Mouse (Mus musculus): ENCODE data around the gene Cux1. TPM values are rescaled to one million over a fixed set of nuclear protein-coding genes. Genes with fewer than 3 reads are reported as not detected.
A peak's percentile ranks its signal among the peaks of the same experiment; 100 is the strongest.

Gene Cux1
- total RNA-seq, 2 experiments from 2014 or later = 49.8 to 52.4 TPM

DNA sequence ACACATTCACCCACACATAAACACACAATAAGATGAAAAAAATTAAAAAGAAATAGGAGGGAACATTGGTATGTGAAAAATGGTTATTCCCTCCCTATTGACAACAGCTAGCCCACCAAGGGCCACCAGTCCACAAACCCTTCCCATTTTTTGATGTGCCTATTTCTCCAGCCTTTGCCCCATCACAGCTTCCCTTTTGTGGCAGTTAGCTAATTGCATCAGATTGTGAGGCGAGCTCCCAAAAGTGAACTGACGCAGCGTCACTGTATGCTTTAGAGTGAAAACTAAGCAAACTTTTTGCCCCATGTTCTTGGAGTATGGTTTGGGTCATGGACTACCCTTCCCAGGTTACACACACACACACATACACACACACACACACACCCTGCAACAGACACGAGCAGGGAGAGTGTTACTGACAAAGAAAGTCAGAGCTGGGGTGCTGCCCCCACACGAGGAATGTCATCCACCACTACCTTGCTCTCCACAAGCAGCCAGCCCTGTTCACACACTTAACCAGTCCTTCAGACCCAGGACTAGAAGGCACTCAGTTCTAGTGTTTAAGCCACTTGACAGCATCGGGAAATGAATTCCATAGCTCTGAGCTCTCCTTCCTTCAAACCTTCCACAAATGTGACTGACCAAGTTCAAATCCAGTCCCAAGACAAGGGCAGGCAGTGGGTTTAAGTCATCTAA lies 172.6 kb downstream of the Cux1 start:
- no peak for DNase-seq (ENCODE audit: low spot score in 2 of 2)

- no peak for DNase-seq (ENCODE audit: low spot score in 2 of 2)
Observed at GRCm38 (mm10) chr5:136393621-136394020, 173.7 kb downstream of the Cux1 start.

DNA sequence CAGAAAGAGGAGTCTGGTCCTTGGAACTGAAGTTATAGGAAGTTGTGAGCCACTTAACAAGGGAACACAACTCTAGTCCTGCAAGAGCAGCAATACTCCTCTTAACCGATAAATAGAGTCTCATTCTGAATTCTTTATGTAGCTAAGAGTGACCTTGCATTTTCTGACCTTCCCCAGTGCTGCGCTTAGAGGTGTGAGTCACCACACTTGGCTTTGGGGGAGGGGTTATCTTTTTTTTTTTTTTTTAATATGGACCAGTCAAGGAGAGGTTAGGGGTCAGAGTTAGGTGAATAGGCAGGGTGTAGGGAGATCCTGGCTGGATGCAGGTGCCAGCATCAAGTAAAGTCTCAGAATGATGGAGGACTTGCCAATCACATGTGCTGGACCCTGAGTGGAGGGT lies 180.5 kb downstream of the Cux1 start:
- DNase-seq (ENCODE audit: low spot score in 2 of 2) = no peak

GRCm38 (mm10) chr5:136385161-136385560 lies 182.1 kb downstream of the Cux1 start:
- no peak for DNase-seq (ENCODE audit: low spot score in 2 of 2)

GRCm38 (mm10) chr5:136382261-136383005 lies 184.9 kb downstream of the Cux1 start:
- DNase-seq (ENCODE audit: low spot score in 2 of 2) = no peak

GRCm38 (mm10) chr5:136379405-136379804 lies 187.9 kb downstream of the Cux1 start:
- DNase-seq (ENCODE audit: low spot score in 2 of 2) = no peak

DNA sequence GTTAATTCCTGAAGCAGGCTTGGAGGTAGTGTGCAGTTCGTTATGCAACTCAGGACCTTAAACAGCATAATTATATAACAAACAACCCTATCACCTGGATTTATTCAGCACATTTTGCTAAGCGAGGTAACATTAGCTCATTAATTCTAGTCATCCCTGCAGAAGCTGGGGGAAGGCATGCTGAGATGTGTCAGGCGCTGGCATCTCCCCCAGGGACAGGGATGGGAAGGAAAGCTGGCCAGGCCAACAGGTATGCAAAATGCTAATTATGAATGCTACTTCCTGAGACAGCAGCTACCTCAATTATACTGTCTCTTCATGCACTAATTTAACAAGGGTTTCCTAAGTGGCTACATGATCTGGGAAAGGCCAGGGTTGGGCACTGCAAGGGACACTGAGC lies 190.2 kb downstream of the Cux1 start:
- DNase-seq (ENCODE audit: low spot score in 2 of 2) = no peak

- no peak for DNase-seq (ENCODE audit: low spot score in 2 of 2)
Observed at GRCm38 (mm10) chr5:136375350-136375749, 191.9 kb downstream of the Cux1 start.

GRCm38 (mm10) chr5:136372276-136372675 lies 195.0 kb downstream of the Cux1 start:
- no peak for DNase-seq (ENCODE audit: low spot score in 2 of 2)

DNA sequence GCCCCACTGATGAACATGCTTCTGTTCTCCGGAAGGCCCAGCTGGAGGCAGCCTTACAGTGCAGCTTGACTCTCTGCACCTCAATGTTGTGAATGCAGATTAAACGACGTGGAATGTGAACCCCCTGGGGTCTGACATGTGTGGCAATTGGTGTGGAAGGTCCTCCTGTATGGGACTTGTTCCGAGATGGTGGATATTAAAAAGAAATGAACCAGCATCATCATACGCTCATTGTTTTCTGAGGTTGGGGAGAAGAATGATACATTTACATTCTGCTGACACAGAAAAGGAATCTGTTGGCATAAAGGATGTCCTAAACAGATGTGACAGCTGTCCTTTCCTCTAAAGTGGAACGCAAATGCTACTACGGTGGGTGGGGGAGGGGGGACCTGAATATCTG lies 203.9 kb downstream of the Cux1 start:
- DNase-seq (ENCODE audit: low spot score in 2 of 2) = no peak

- DNase-seq (ENCODE audit: low spot score in 2 of 2) = no peak
Observed at GRCm38 (mm10) chr5:136362473-136363230, 204.6 kb downstream of the Cux1 start.

DNA sequence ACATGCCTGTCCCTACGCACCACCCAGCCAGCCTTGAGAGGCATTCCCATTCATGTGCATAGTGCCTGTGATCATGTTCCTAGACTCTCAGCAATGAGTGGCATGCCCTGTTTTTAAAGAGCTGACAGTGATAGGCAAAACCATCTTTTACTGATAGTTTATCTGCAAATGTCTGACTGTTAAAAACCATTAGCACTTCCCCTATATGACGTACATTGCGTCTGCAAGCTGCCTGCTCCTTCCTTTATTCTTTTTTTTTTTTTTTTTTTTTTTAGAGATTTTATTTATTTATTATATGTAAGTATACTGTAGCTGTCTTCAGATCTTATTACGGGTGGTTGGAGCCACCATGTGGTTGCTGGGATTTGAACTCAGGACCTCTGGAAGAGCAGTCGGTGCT lies 205.3 kb downstream of the Cux1 start:
- no peak for DNase-seq (ENCODE audit: low spot score in 2 of 2)

DNA sequence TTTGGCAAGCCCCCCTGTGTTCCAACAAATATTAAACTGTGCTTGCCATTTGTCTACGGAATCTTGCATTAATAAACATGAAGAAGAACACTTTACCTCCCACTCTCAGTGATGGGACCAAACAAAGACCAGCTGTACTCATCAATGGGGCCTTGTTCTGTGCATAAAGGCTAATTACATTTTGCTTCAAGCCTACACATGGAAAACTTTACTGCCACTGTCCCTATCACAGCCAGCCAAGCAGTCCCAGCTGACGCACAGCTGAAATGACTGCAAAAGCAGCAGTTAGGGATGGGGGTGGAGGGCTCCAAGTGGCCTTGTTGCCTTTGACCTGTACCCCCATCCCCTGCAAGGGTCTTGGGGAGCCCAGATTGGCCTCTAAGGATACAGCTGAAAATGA lies 210.1 kb downstream of the Cux1 start:
- DNase-seq (ENCODE audit: low spot score in 2 of 2) = peak in 1 of 2 experiments; percentile 32

DNA sequence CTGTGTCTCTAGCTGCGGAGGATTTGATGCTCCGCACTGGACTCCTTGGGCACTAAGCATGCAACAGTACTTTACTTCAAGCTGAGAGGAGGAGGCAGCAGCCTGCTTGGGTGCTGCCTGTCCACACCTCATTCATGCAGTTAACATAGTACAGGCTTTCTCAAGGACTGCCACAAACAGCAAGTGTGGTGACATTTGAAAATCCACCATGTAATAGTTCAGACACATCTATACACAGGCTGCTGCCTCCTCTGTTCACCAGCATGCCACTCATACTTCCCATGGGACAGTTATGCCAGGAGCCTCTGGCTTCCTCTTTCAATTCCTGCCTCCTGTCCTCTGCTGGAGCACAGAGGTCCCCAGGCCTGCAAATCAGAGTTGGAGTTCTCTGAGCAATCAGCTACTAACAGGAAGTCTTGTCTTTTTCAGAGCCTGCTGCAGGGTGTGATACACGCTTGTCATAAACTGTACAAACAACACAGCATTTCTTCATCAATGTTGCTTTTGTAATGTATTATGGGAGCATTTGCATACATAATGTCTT lies 211.6 kb downstream of the Cux1 start:
- DNase-seq (ENCODE audit: low spot score in 2 of 2) = no peak

- no peak for DNase-seq (ENCODE audit: low spot score in 2 of 2)
Observed at GRCm38 (mm10) chr5:136354729-136355128, 212.6 kb downstream of the Cux1 start.

- no peak for DNase-seq (ENCODE audit: low spot score in 2 of 2)
Observed at GRCm38 (mm10) chr5:136353114-136353513, 214.2 kb downstream of the Cux1 start.

DNA sequence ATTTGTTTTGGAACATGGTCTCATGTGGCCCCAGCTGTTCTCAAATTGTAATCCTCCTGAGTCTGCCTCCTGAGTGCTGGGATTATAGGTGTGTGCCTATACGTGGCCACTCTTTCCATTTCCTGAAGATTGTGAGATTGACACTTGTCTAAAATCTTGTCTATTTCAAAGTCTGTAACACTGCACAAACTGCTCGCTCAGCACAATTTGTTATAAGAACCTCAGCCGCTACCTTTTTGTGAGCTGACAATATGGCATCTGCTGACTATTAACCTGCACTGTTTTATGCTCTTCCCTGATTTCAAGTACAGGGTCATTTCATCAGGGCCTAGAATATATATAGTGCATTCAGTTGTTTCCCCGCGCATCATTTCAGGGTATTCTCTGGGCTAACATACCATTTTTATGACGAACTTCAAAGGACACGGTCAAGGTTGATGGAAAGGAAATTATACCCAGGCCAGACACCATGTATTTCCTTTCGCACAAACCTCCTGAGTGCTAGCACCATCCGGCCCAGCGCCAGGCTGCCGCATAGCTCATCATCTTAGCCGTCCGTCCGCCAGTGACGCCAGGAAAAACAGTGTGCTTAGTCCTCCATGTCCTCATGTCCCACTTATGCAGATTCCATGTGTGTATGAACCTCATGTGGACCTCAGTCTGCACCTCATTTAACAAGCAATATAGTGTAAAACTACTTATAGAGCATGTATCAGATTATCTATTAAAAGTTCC lies 224.0 kb downstream of the Cux1 start:
- DNase-seq (ENCODE audit: low spot score in 2 of 2) = no peak

- DNase-seq (ENCODE audit: low spot score in 2 of 2) = no peak
Observed at GRCm38 (mm10) chr5:136336798-136337527, 230.3 kb downstream of the Cux1 start.

DNA sequence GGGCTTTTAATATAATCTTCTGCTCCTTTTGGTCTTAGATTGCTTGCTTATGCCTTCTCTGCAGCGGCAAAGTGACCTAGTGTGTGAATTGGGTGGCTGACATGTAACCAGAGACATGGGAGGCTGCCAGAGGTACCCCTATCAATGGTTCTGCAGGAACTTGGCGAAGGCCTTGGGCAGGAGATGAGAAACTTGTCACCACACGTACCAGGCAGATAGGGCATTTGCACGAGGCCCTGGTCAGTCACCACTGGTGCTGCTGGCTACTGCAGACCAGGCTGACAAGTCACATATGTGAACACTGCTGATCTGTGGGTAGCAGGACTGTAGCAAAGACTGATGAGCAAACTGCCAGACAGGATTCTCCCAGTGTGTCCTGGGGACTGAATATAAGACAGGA lies 231.6 kb downstream of the Cux1 start:
- no peak for DNase-seq (ENCODE audit: low spot score in 2 of 2)

- no peak for DNase-seq (ENCODE audit: low spot score in 2 of 2)
Observed at GRCm38 (mm10) chr5:136334780-136335179, 232.5 kb downstream of the Cux1 start.

Data from layer of hippocampus, postnatal 14 days (tissue).